Mouse (Mus musculus) thymus, adult 2 months (tissue): ENCODE data around the gene Cldn13. TPM values are rescaled to one million over a fixed set of nuclear protein-coding genes. Genes with fewer than 3 reads are reported as not detected.

Experiments used
- DNase-seq: peaks from one replicate; pipeline ENCODE4 v3.0.0; 2021
- H3K27ac ChIP-seq: fragments of 200-500 bp; 2 replicates; pipeline ENCODE4 v1.5.1; 2012; ENCODE audit warnings: low read length, control low read depth; ENCODE audit not compliant: control insufficient read depth, insufficient read depth
- H3K27me3 ChIP-seq: fragments of 200-500 bp; 2 replicates; pipeline ENCODE4 v1.6.1; 2012; ENCODE audit warnings: mild to moderate bottlenecking, low read length, moderate library complexity, mixed read lengths; ENCODE audit not compliant: control insufficient read depth, insufficient read depth
- H3K36me3 ChIP-seq: fragments of 200-500 bp; 2 replicates; pipeline ENCODE4 v1.6.1; 2012; ENCODE audit warnings: mild to moderate bottlenecking, low read length, moderate library complexity; ENCODE audit not compliant: control insufficient read depth, insufficient read depth
- H3K4me1 ChIP-seq: fragments of 200-500 bp; replicated peaks from 2 replicates; pipeline ENCODE4 v1.6.1; 2012; ENCODE audit warnings: low read length; ENCODE audit not compliant: control insufficient read depth, insufficient read depth
- H3K4me3 ChIP-seq: fragments of 200-500 bp; 2 replicates; pipeline ENCODE4 v1.5.1; 2012; ENCODE audit warnings: mild to moderate bottlenecking, low read length, control low read depth, moderate library complexity; ENCODE audit not compliant: control insufficient read depth, insufficient read depth
- CTCF ChIP-seq: fragments of 200-500 bp; IDR thresholded peaks from 2 replicates; pipeline ENCODE4 v1.5.1; 2012; ENCODE audit warnings: mild to moderate bottlenecking, control low read depth, low read length, moderate library complexity, borderline replicate concordance; ENCODE audit not compliant: control insufficient read depth, poor library complexity, insufficient read depth; ENCODE audit errors: extremely low read depth
- POLR2A ChIP-seq: fragments of 200-500 bp; IDR thresholded peaks from 2 replicates; pipeline ENCODE4 v1.6.1; 2012; ENCODE audit warnings: mild to moderate bottlenecking, low read length, control low read depth, moderate library complexity; ENCODE audit not compliant: control insufficient read depth, poor library complexity, insufficient read depth; ENCODE audit errors: extremely low read depth
- WGBS: fragments of 180-500 bp; shearing (Covaris S2); methylation state at CpG from one replicate; pipeline ENCODE4 v1.1.7; 2018; 5-methylcytosine and 5-hydroxymethylcytosine counted together
- polyA plus RNA-seq: library from polyadenylated mRNA; depleted of rRNA; stranded (reverse); fragments of >200 nt; gene quantifications from 2 replicates; pipeline ENCODE4 v1.2.3, GENCODE M21; 2012

Gene Cldn13
- polyA plus RNA-seq, 1 experiment: 1.9 TPM

- WGBS: 94% methylated on average over 17 of the region's 17 CpGs
- no peak overlapping the region for H3K27ac ChIP-seq
- H3K4me1 ChIP-seq: no peaks in the 10 kb centered on the region
- H3K27me3 ChIP-seq: no peaks in the 10 kb centered on the region
- no peak for DNase-seq
- H3K36me3 ChIP-seq: no peaks in the 10 kb centered on the region
- no peak overlapping the region for H3K4me3 ChIP-seq
- TF ChIP-seq POLR2A (no peak), CTCF (no peak)
Measured at GRCm38 (mm10) chr5:134897596-134897995, 17.7 kb downstream of the Cldn13 start.

- TF ChIP-seq CTCF (no peak), POLR2A (no peak)
- WGBS: 96% methylated on average over 8 of the region's 8 CpGs
- Histone ChIP-seq H3K27me3 (no peaks in the 10 kb centered on the region), H3K4me1 (no peaks in the 10 kb centered on the region), H3K36me3 (no peaks in the 10 kb centered on the region), H3K4me3 (no peak overlapping the region), H3K27ac (no peak overlapping the region)
- no peak for DNase-seq
Measured at GRCm38 (mm10) chr5:134896965-134897364, 18.4 kb downstream of the Cldn13 start.

- no peak overlapping the region for H3K27ac ChIP-seq
- no peak for TF ChIP-seq CTCF
- TF ChIP-seq POLR2A: no peak
- DNase-seq: no peak
- H3K36me3 ChIP-seq: no peaks in the 10 kb centered on the region
- no peak overlapping the region for H3K4me3 ChIP-seq
- 91% methylated on average over 8 of the region's 8 CpGs for WGBS
- H3K4me1 ChIP-seq: no peaks in the 10 kb centered on the region
- H3K27me3 ChIP-seq: no peaks in the 10 kb centered on the region
Measured at GRCm38 (mm10) chr5:134895291-134895690, 20.0 kb downstream of the Cldn13 start.

- TF ChIP-seq CTCF (no peak), POLR2A (no peak)
- Histone ChIP-seq H3K36me3 (no peaks in the 10 kb centered on the region), H3K27me3 (no peaks in the 10 kb centered on the region), H3K4me1 (no peaks in the 10 kb centered on the region), H3K27ac (no peak overlapping the region), H3K4me3 (no peak overlapping the region)
- 83% methylated on average over 5 of the region's 5 CpGs for WGBS
- DNase-seq: no peak
Measured at GRCm38 (mm10) chr5:134892717-134893116, 22.6 kb downstream of the Cldn13 start.

GRCm38 (mm10) chr5:134891552-134891951, 23.8 kb downstream of the Cldn13 start:
- no peak for DNase-seq
- no peaks in the 10 kb centered on the region for H3K4me1 ChIP-seq
- no peaks in the 10 kb centered on the region for H3K27me3 ChIP-seq
- no peak overlapping the region for H3K4me3 ChIP-seq
- no peak overlapping the region for H3K27ac ChIP-seq
- TF ChIP-seq POLR2A (no peak), CTCF (no peak)
- no peaks in the 10 kb centered on the region for H3K36me3 ChIP-seq
- WGBS: 60% methylated on average over 8 of the region's 8 CpGs

- 91% methylated on average over 6 of the region's 6 CpGs for WGBS
- Histone ChIP-seq H3K27me3 (no peaks in the 10 kb centered on the region), H3K4me3 (no peak overlapping the region), H3K27ac (no peak overlapping the region), H3K36me3 (no peaks in the 10 kb centered on the region), H3K4me1 (no peaks in the 10 kb centered on the region)
- no peak for TF ChIP-seq POLR2A
- no peak for TF ChIP-seq CTCF
- DNase-seq: no peak
Measured at GRCm38 (mm10) chr5:134890601-134891054, 24.7 kb downstream of the Cldn13 start.

GRCm38 (mm10) chr5:134888505-134888904, 26.8 kb downstream of the Cldn13 start:
- 86% methylated on average over 7 of the region's 7 CpGs for WGBS
- Histone ChIP-seq H3K4me3 (no peak overlapping the region), H3K36me3 (no peaks in the 10 kb centered on the region), H3K27ac (no peak overlapping the region), H3K27me3 (no peaks in the 10 kb centered on the region), H3K4me1 (no peaks in the 10 kb centered on the region)
- TF ChIP-seq POLR2A (no peak), CTCF (no peak)
- DNase-seq: no peak
